Mouse (Mus musculus) layer of hippocampus, postnatal 10 days (tissue): ENCODE data around the gene Med12. TPM values are rescaled to one million over a fixed set of nuclear protein-coding genes. Genes with fewer than 3 reads are reported as not detected.

Source experiments
- total RNA-seq, 2 experiments: library from RNA; stranded (reverse); gene quantifications; 2 replicates each; pipeline ENCODE4 v1.2.3; 2021

The Med12 gene
- total RNA-seq, 2 experiments from 2014 or later = 34.0 to 34.5 TPM

Other genes with a start within 250 kb of the Med12 start
- gene Tex11, start 214.4 kb upstream of the Med12 start, total RNA-seq = under 1 TPM; 0.09 to 0.14 TPM
- 10 to 100 TPM; 17.7 to 20.1 TPM for gene Slc7a3, start 188.0 kb upstream of the Med12 start, total RNA-seq
- 10 to 100 TPM; 70.3 to 76.2 TPM for gene Snx12, start 51.5 kb upstream of the Med12 start, total RNA-seq
- gene Foxo4, start 19.5 kb upstream of the Med12 start, total RNA-seq = 10 to 100 TPM; 14.2 to 16.2 TPM
- not detected for gene Gm614, start 10.0 kb upstream of the Med12 start, total RNA-seq
- 1 to 10 TPM; 2.6 to 3.1 TPM for gene Il2rg, start 5.8 kb upstream of the Med12 start, total RNA-seq
- gene Gm20489, start 5.0 kb upstream of the Med12 start, total RNA-seq = not detected
- gene Nlgn3, start 25.1 kb downstream of the Med12 start, total RNA-seq = 100 to 1,000 TPM; 210 to 217 TPM
- gene Gjb1, start 102.3 kb downstream of the Med12 start, total RNA-seq = under 1 TPM; 0.78 to 0.96 TPM
- gene Zmym3, start 146.8 kb downstream of the Med12 start, total RNA-seq = 100 to 1,000 TPM; 154 to 171 TPM
- gene Nono, start 155.3 kb downstream of the Med12 start, total RNA-seq = 100 to 1,000 TPM; 157 to 193 TPM
- gene Itgb1bp2, start 175.1 kb downstream of the Med12 start, total RNA-seq = 1 to 10 TPM; 1.4 to 1.5 TPM